Mouse (Mus musculus): Measurements from ENCODE around the gene Timm13.
A peak's percentile ranks its signal among the peaks of the same experiment; 100 is the strongest.

Timm13 gene

GRCm38 (mm10) chr10:80903282-80903681 lies 2.5 kb upstream of the Timm13 start:
- no peak for DNase-seq

GRCm38 (mm10) chr10:80902273-80902940 lies 1.6 kb upstream of the Timm13 start:
- no peak for DNase-seq

GRCm38 (mm10) chr10:80901409-80902272 lies 872 bp upstream of the Timm13 start:
- DNase-seq = no peak

- DNase-seq = no peak
Observed at GRCm38 (mm10) chr10:80899591-80900317, 1.0 kb downstream of the Timm13 start.

DNA sequence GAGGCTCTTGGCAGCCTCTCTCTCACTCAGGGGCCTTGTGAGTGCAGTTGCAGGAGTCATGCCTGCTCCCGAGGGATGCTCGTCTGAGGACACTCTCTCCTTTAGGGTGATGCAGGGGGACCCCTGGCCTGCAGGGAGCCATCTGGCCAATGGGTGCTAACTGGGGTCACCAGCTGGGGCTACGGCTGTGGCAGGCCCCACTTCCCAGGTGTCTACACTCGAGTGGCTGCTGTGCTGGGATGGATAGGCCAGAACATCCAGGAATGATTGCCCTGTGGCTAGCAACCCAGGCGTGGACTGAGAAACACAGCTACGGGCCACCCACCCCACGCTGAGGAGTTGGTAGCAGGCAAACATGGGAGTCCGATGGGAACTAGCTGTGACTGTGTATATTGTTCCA lies 1.7 kb downstream of the Timm13 start:
- no peak for DNase-seq

DNA sequence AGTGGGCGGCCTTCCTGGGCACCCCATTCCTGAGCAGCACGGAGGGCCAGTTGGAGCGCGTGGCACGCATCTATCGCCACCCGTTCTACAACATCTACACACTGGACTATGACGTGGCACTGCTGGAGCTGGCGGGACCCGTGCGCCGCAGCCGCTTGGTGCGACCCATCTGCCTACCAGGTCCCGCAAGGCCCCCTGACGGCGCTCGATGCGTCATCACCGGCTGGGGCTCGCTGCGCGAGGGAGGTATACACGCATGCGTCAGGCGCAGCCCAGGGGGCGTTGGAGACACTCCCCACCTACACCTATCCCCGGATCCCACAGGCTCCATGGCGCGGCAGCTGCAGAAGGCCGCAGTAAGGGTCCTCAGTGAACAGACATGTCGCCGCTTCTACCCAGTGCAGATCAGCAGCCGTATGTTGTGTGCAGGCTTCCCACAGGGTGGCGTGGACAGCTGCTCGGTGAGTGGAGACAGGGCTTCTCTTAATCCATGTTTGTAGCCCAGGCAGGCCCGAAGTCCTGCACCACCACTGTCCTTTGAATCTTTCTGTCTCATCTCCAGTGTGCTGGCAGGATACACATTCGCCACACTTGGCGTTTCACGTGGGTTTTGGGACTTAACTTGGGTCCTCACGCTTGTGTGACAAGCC lies 2.8 kb downstream of the Timm13 start:
- no peak for DNase-seq

- no peak for DNase-seq
Observed at GRCm38 (mm10) chr10:80896581-80897485, 3.9 kb downstream of the Timm13 start.

DNA sequence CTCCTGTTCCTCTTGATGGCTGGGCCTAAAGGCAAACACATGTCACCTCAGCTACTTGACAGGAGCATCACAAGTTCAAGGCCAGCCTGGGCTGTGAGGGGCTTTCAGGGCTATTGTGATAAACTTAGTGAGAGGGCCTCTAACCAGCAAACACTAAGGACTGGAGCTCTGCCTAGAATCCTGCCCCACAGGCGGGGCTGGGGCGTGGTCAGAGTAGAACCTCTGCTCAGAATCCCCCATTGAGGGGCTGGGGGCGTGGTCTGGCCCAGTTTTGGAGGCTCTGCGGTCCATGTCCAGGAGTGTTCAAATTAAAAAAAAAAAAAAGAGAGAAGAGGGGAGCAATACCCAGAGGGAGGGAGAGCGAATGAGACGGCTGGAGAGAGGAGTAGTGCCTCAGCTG lies 5.1 kb downstream of the Timm13 start:
- DNase-seq = no peak

DNA sequence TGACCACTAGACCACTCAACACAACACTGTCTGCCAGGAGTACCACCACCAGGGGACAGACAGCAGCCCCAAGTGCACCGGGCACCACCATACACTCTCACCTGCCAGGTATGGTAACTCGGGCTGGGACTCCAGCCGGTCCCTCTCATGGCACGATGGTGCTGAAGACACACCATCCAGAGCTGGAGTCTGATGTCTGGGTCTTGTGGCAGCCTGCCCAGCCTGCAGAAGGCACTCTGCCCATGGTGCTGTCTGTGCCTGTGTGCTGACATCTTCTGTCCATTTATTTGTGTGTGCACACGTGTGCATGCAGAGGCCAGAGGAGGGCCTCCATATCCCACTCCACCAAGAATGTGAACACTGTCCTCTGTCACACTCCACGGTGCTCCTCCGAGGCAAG lies 5.7 kb downstream of the Timm13 start:
- DNase-seq = no peak

DNA sequence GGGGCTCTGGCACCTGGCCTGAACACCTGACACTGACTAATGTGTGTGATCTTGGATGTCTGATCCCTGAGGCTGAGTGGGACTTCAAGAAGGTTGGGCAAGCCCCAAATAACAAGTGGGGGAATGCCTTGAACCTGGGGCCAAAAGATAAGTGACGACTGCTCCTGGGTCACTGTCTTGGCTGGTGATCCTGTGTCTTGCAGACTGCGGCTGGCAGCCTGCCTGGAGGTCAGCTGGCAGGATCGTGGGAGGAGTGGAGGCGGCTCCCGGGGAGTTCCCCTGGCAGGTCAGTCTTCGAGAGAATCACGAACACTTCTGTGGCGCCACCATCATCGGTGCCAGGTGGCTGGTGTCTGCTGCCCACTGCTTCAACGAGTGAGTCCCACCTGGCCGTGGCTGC lies 13.6 kb downstream of the Timm13 start:
- no peak for DNase-seq

- peak; percentile 75 for DNase-seq
Observed at GRCm38 (mm10) chr10:80881301-80881700, 19.5 kb downstream of the Timm13 start.

- no peak for DNase-seq
Observed at GRCm38 (mm10) chr10:80880901-80881300, 19.9 kb downstream of the Timm13 start.

- DNase-seq = peak; percentile 79
Observed at GRCm38 (mm10) chr10:80880131-80880641, 20.6 kb downstream of the Timm13 start.

- no peak for DNase-seq
Observed at GRCm38 (mm10) chr10:80876594-80876993, 24.2 kb downstream of the Timm13 start.

DNA sequence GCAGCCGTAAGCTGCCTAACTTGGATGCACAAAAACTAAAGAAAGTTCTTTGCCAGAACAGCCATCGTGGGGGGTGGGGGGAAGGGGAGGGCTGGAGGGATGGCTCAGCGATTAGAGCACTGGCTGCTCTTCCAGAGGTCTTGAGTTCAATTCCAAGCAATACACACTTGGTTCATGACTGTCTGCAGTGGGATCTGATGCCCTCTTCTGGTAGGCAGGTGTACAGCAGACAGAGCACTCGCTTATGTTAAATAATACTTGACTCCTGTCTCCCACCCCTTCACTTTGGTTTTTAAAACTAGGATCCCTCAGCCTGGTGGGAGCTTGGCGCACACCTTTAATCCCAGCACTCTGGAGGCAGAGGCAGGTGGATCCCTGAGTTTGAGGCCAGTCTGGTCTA lies 24.7 kb downstream of the Timm13 start:
- peak; percentile 72 for DNase-seq

GRCm38 (mm10) chr10:80874035-80874434 lies 26.7 kb downstream of the Timm13 start:
- no peak for DNase-seq

GRCm38 (mm10) chr10:80871581-80871980 lies 29.2 kb downstream of the Timm13 start, which contains the start of gene Tmprss9:
Tmprss9 (plus strand) TSS chr10:80871848.
- DNase-seq = no peak

DNA sequence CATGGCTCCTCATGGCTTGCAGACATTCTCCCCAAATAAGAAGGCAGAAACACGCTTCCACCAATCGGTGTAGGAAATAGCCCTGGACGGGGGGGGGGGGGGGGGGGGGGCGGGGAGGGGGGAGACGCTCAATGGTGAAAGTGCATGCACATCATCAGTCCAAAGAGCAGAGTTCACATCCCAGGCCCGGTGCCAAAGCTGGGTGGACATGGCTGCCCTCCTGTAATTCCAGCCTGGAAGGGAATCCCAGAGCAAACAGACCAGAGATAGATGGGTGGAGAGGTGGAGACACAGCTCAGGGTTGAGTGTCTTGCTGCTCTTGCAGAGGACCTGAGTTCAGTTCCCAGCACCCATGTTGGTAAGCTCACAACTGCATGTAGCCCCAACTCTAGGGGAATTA lies 29.8 kb downstream of the Timm13 start:
- no peak for DNase-seq

GRCm38 (mm10) chr10:80864446-80864845 lies 36.3 kb downstream of the Timm13 start:
- DNase-seq = no peak

DNA sequence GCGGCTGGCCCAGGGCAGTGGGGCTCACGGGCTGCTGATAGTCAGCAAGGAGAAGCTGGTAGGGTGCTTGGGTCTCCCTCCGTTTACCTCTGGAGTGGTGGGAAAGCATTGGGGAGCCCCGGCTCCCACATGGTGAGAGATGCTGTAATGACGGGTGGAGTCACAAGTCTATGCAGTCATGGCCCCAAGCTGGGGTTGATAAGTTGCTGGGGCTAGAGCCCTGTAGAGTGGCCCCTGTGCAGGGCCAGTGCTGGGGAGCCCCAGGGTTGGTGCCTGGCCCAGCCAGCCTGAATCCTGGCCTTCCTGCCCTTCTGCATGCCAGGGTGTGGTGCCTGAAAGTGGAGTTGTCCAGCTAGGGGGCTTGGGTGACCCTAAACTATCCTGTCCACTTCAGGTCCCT lies 38.5 kb downstream of the Timm13 start:
- DNase-seq = no peak

DNA sequence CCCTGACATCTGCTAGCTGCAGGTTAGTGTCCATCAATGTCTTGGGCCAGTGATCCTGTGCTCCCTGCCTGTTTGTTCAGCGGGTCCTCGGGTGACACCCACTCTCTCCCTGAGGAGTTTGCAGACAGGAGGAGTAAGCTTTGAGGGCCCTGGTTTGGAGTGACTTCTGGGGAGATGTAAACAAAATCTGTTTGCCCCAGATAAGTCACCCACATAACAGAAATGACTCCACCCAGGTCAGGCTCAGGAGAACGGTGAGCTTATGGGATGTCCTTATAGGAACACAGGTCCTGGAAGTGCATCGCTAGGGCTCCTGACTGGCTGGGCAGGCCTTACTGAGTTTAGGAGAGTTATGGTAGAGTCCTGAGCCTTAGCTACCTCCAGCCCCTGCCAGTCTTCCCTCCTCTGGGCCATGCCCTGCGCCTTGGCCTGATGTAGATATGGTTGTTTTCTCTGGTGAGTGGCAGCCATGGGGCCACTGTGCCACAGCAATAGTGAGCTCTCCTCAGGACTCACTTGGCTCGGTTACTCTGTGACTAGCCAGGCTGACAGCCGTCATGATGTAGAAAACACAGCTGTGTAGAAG lies 42.3 kb downstream of the Timm13 start:
- no peak for DNase-seq

Data from retina, postnatal 1 day (tissue).